In the genomic region with DNA sequence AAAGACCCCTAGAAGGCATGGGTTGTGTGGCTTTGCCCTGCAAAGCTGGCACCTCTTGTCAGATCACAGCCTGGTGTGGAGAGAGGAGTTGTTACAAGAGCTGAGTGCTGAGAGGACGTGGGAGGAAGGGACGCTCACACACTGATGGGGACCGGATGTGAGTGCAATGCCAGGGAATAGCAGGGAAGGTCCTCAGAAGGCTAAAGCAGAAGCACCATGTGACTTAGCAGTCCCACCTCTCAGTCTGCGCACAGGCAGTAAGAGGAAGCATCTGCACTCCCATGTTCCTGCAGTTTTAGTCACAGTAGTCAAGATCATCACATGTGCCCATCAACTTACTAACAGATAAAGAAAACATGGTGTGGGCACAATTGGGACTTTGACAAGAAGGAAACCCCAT, we compare ENCODE assay signal across 12 mouse cellular contexts.
A peak's percentile ranks its signal among the peaks of the same experiment; 100 is the strongest.
DNase-seq lines count a peak whose midpoint lies in the region; ATAC-seq and TF ChIP-seq lines count a peak whose summit lies in the region.
"Had no signal": no experiment of that assay in that cellular context is flagged by ENCODE, and none has a peak within 500 bp of the region (broad histone marks: within the 10 kb centered on the region; RNA-seq: fewer than 3 reads in every experiment).

No protein-coding gene starts in this region.

- 32% methylated on average over 4 of the region's 4 CpGs for WGBS in heart, embryonic 12.5 days

- no peak for TF ChIP-seq POLR2A in brain, embryonic 14.5 days (IDR thresholded peaks at IDR 0.05; ENCODE audit: borderline replicate concordance, extremely low read depth, insufficient read depth, insufficient read length, poor library complexity, severe bottlenecking)

- no peaks in the 10 kb centered on the region for H3K9me3 ChIP-seq in heart, embryonic 12.5 days (replicated peaks)
- H3K9me3 ChIP-seq: liver, embryonic 13.5 days had no signal

- peak; percentile 51; the same call in 1 of the 2 replicates for ATAC-seq in heart, embryonic 12.5 days (ENCODE audit: insufficient number of reproducible peaks, low FRiP score)

- TF ChIP-seq CTCF in brain, embryonic 14.5 days (IDR thresholded peaks at IDR 0.05; ENCODE audit: borderline replicate concordance, extremely low read depth, insufficient read depth, insufficient read length), result no peak

- H3K4me3 ChIP-seq in heart, embryonic 12.5 days, result no peak overlapping the region
- H3K4me3 ChIP-seq: heart, adult 2 months; liver, embryonic 13.5 days had no signal

- DNase-seq in kidney, postnatal 10 days, result peak; percentile 35
- DNase-seq in kidney, adult 11 months, result no peak
- DNase-seq in brain, embryonic 14.5 days (ENCODE audit: low read depth), result peak; percentile 44
- DNase-seq in lung, postnatal 4 days, result peak; percentile 30 to 49
- DNase-seq in adrenal gland, postnatal 14 days, result no peak
- DNase-seq in natural killer cell, adult 2 months (ENCODE audit: low spot score in 2 of 2), result no peak
- no peak for DNase-seq in ovary, postnatal 10 days (ENCODE audit: low spot score)
- DNase-seq: liver, embryonic 13.5 days; thymus, postnatal 25 days had no signal

- peaks cover 34% of the 10 kb centered on the region for H3K4me1 ChIP-seq in heart, embryonic 12.5 days (replicated peaks)

- H3K4me2 ChIP-seq in heart, embryonic 12.5 days, result no peak overlapping the region
- H3K4me2 ChIP-seq: liver, embryonic 13.5 days had no signal

- H3K36me3 ChIP-seq in heart, embryonic 12.5 days, result no peaks in the 10 kb centered on the region
- H3K36me3 ChIP-seq: liver, embryonic 13.5 days had no signal

- no peaks in the 10 kb centered on the region for H3K27me3 ChIP-seq in heart, embryonic 12.5 days (replicated peaks)
- H3K27me3 ChIP-seq: CH12.LX; liver, embryonic 13.5 days had no signal

- H3K9ac ChIP-seq in heart, embryonic 12.5 days, result no peak overlapping the region
- H3K9ac ChIP-seq: liver, embryonic 13.5 days had no signal

- H3K27ac ChIP-seq in heart, embryonic 12.5 days (ENCODE audit: poor library complexity, severe bottlenecking), result no peak overlapping the region
- H3K27ac ChIP-seq: heart, adult 2 months; liver, embryonic 13.5 days had no signal

Comparison
In these comparisons a context has a peak if more than half of its experiments do, and no peak if none do; other contexts are left out.
1. DNase-seq: peak in kidney, postnatal 10 days (single experiment), brain, embryonic 14.5 days (single experiment) and lung, postnatal 4 days (2 of 2); none in kidney, adult 11 months (single experiment), adrenal gland, postnatal 14 days (single experiment), natural killer cell, adult 2 months (0 of 2) and ovary, postnatal 10 days (single experiment).